Mouse (Mus musculus) myocyte (in vitro differentiated cells): Measurements from ENCODE around the gene Srsf9.

Source experiments
- CEBPB ChIP-seq: IDR thresholded peaks from 2 replicates; pipeline ENCODE4 v1.6.1; 2011; ENCODE audit warnings: mild to moderate bottlenecking, moderate library complexity; ENCODE audit not compliant: poor library complexity, insufficient read depth, severe bottlenecking
- E2F4 ChIP-seq: IDR thresholded peaks from one replicate; pipeline ENCODE4 v1.6.1; 2011; ENCODE audit warnings: mild to moderate bottlenecking, control low read depth, moderate library complexity; ENCODE audit not compliant: insufficient read depth
- MAX ChIP-seq: IDR thresholded peaks from one replicate; pipeline ENCODE4 v1.6.1; 2011; ENCODE audit warnings: low read depth, mild to moderate bottlenecking, control low read depth
- MYOD1 ChIP-seq, 3 experiments: IDR thresholded peaks; one replicate each; pipeline ENCODE4 v1.6.1; 2011; ENCODE audit warnings: control low read depth in 2 of 3, low read depth in 2 of 3, mild to moderate bottlenecking in 2 of 3, moderate library complexity in 1 of 3; ENCODE audit not compliant: insufficient read length in 2 of 3, control insufficient read depth in 1 of 3
- MYOG ChIP-seq, 3 experiments: IDR thresholded peaks; one replicate each; pipeline ENCODE4 v1.6.1; 2011; ENCODE audit warnings: control low read depth in 2 of 3, low read depth in 2 of 3, mild to moderate bottlenecking in 2 of 3; ENCODE audit not compliant: insufficient read length in 2 of 3, control insufficient read depth in 1 of 3, insufficient read depth in 1 of 3
- POLR2A ChIP-seq: IDR thresholded peaks from one replicate; pipeline ENCODE4 v1.6.1; 2011; ENCODE audit warnings: low read depth, mild to moderate bottlenecking, control low read depth, moderate library complexity; ENCODE audit not compliant: insufficient read length
- POLR2AphosphoS2 ChIP-seq: IDR thresholded peaks from one replicate; pipeline ENCODE4 v1.6.1; 2011; ENCODE audit warnings: low read depth, control low read depth; ENCODE audit not compliant: insufficient read length
- REST ChIP-seq: IDR thresholded peaks from one replicate; pipeline ENCODE4 v1.6.1; 2011; ENCODE audit warnings: mild to moderate bottlenecking, control low read depth, moderate library complexity; ENCODE audit not compliant: insufficient read depth, insufficient read length
- SRF ChIP-seq: IDR thresholded peaks from one replicate; pipeline ENCODE4 v1.6.1; 2011; ENCODE audit warnings: low read depth; ENCODE audit not compliant: control insufficient read depth, insufficient read length
- TCF12 ChIP-seq: IDR thresholded peaks from one replicate; pipeline ENCODE4 v1.6.1; 2011; ENCODE audit warnings: mild to moderate bottlenecking, control low read depth; ENCODE audit not compliant: poor library complexity, insufficient read depth, severe bottlenecking
- TCF3 ChIP-seq: IDR thresholded peaks from one replicate; pipeline ENCODE4 v1.6.1; 2011; ENCODE audit warnings: low read depth, control low read depth; ENCODE audit not compliant: insufficient read length
- USF1 ChIP-seq: IDR thresholded peaks from one replicate; pipeline ENCODE4 v1.6.1; 2011; ENCODE audit warnings: low read depth, mild to moderate bottlenecking, control low read depth, moderate library complexity

GRCm38 (mm10) chr5:115279226-115280049 lies 47.5 kb upstream of the Srsf9 start, which contains the start of gene Coq5:
- TF ChIP-seq USF1: no peak
- peak; percentile 92 for TF ChIP-seq POLR2A
- TF ChIP-seq TCF12: no peak
- TF ChIP-seq SRF: no peak
- TF ChIP-seq MAX: no peak
- no peak for TF ChIP-seq TCF3
- TF ChIP-seq E2F4: no peak
- peak; percentile 83 for TF ChIP-seq POLR2AphosphoS2
- peak in 1 of 3 experiments; percentile 63 for TF ChIP-seq MYOD1 (IDR thresholded peaks at IDR 0.05; ENCODE audit: control insufficient read depth in 1 of 3, insufficient read length in 2 of 3, low read depth in 2 of 3)
- TF ChIP-seq REST: no peak
- peak; percentile 57; the same call in 1 of the 2 replicates for TF ChIP-seq CEBPB
- TF ChIP-seq MYOG (IDR thresholded peaks at IDR 0.05; ENCODE audit: control insufficient read depth in 1 of 3, insufficient read depth in 1 of 3, insufficient read length in 2 of 3, low read depth in 2 of 3): peak in 1 of 3 experiments; percentile 7
